Mouse (Mus musculus) limb, embryonic 10.5 days (tissue): ENCODE measurements at regions not wholly inside any gene's neighbourhood (a gene's known extent, or its start where the extent isn't known, plus 50 kb on each side); places are given as distances from the start of the nearest gene placed in this dataset.
A peak's percentile ranks its signal among the peaks of the same experiment; 100 is the strongest.

Experiments used
- DNase-seq: peaks from one replicate; pipeline ENCODE4 v3.0.0-alpha.2; 2017; ENCODE audit warnings: low spot score
- H3K27ac ChIP-seq: fragments of 300-500 bp; sonication (generic); 2 replicates; pipeline ENCODE4 v1.5.1; 2016; ENCODE audit warnings: mild to moderate bottlenecking
- H3K27me3 ChIP-seq: fragments of 300-500 bp; sonication (generic); 2 replicates; pipeline ENCODE4 v1.6.1; 2016; ENCODE audit warnings: low read depth, mild to moderate bottlenecking; ENCODE audit not compliant: poor library complexity, severe bottlenecking
- H3K36me3 ChIP-seq: fragments of 300-500 bp; sonication (generic); 2 replicates; pipeline ENCODE4 v1.6.1; 2016; ENCODE audit warnings: mild to moderate bottlenecking, moderate library complexity
- H3K4me1 ChIP-seq: fragments of 300-500 bp; sonication (generic); 2 replicates; pipeline ENCODE4 v1.6.1; 2016
- H3K4me3 ChIP-seq: fragments of 300-500 bp; sonication (generic); 2 replicates; pipeline ENCODE4 v1.5.1; 2016; ENCODE audit warnings: mild to moderate bottlenecking, moderate library complexity
- H3K9me3 ChIP-seq: fragments of 300-500 bp; sonication (generic); replicated peaks from 2 replicates; pipeline ENCODE4 v1.6.1; 2016; ENCODE audit warnings: mild to moderate bottlenecking
- WGBS: fragments of 180-500 bp; shearing (Covaris S2); methylation state at CpG from one replicate; pipeline ENCODE4 v1.1.7; 2016; 5-methylcytosine and 5-hydroxymethylcytosine counted together

- Histone ChIP-seq H3K9me3 (no peaks in the 10 kb centered on the region), H3K27me3 (no peaks in the 10 kb centered on the region), H3K27ac (no peak overlapping the region), H3K36me3 (no peaks in the 10 kb centered on the region), H3K4me1 (peaks cover 11% of the 10 kb centered on the region), H3K4me3 (no peak overlapping the region)
- WGBS: 62% methylated on average over 5 of the region's 5 CpGs
- DNase-seq: no peak
Measured at GRCm38 (mm10) chr9:116332485-116333118, 157.4 kb upstream of the Tgfbr2 start.

DNA sequence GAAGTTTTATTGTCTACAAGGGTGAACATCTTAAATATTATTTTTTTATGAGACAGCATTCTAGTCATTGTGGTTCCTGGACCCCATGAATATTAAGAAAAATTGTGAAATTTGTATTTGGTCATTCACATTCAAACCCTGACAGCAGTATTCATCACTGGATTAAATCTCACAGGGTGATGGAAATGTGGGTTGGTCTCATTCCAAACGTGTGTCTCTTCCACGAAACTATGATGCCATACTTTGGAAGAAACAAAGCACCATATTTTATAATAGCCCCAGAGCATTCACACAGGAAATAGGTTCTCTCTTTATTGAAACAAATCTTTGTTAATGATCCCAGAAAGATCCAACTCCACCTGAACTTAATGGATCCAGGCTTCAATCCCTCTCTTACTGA lies 156.2 kb upstream of the Tgfbr2 start:
- WGBS: 93% methylated on average over 2 of the region's 2 CpGs
- DNase-seq: no peak
- no peaks in the 10 kb centered on the region for H3K27me3 ChIP-seq

DNA sequence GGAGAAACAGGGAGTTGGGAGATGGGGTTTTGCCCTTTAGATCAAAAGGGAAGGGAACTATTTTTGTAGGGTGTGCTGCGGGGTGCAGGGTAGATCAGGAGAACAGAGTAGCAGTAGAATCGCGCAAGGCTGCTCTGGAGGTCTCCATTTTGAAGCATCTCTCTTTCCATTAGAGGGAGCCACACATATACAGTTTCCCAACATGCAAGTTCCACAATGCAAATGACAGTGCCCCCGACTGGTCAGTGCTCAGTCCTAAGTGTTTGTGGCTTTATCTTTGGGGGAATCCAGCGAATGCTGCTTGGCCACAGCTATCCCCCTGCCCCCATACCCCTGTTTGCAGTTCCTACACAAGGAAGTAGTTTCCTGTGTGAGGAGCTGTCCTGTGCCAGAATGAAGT lies 155.6 kb upstream of the Tgfbr2 start:
- Histone ChIP-seq H3K27me3 (no peaks in the 10 kb centered on the region), H3K36me3 (no peaks in the 10 kb centered on the region), H3K9me3 (no peaks in the 10 kb centered on the region), H3K4me1 (peaks cover 11% of the 10 kb centered on the region), H3K27ac (peak overlapping the region; percentile 9; the same call in 1 of the 2 replicates), H3K4me3 (no peak overlapping the region)
- DNase-seq: no peak
- WGBS: 73% methylated on average over 5 of the region's 5 CpGs

More for the DNA sequence above, 156.2 kb upstream of the Tgfbr2 start:
- H3K27ac ChIP-seq: no peak overlapping the region
- H3K36me3 ChIP-seq: no peaks in the 10 kb centered on the region
- H3K4me1 ChIP-seq: peaks cover 11% of the 10 kb centered on the region
- H3K4me3 ChIP-seq: no peak overlapping the region
- H3K9me3 ChIP-seq: no peaks in the 10 kb centered on the region

DNA sequence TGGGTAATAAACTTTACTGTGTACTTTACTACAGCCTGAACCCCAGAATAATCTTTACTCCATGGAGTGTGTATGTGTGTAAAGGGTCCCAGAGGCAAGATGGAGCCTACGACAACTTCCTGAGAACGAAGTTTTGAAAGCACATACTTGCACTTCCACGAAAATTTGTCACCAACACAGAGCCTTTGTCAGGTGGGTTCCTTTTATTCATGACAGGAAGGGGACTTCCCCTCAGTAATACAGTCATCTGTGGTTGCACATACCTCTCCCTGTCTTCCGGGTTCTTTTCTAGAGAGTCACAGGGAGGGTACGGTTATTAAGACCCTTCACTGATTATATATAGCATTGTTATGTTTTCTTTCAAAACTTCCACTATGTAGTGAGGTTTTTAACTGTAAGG lies 154.0 kb upstream of the Tgfbr2 start:
- Histone ChIP-seq H3K9me3 (no peaks in the 10 kb centered on the region), H3K27me3 (no peaks in the 10 kb centered on the region), H3K4me1 (peaks cover 16% of the 10 kb centered on the region), H3K36me3 (no peaks in the 10 kb centered on the region), H3K4me3 (no peak overlapping the region), H3K27ac (no peak overlapping the region)
- 87% methylated on average over 5 of the region's 5 CpGs for WGBS
- no peak for DNase-seq

GRCm38 (mm10) chr9:116328201-116328600 lies 153.0 kb upstream of the Tgfbr2 start:
- no peaks in the 10 kb centered on the region for H3K36me3 ChIP-seq
- DNase-seq: no peak
- no peak overlapping the region for H3K4me3 ChIP-seq
- H3K4me1 ChIP-seq: peaks cover 16% of the 10 kb centered on the region
- H3K9me3 ChIP-seq: no peaks in the 10 kb centered on the region
- H3K27me3 ChIP-seq: no peaks in the 10 kb centered on the region
- WGBS: 35% methylated on average over 3 of the region's 3 CpGs
- peak overlapping the region; percentile 66; the same call in 1 of the 2 replicates for H3K27ac ChIP-seq

DNA sequence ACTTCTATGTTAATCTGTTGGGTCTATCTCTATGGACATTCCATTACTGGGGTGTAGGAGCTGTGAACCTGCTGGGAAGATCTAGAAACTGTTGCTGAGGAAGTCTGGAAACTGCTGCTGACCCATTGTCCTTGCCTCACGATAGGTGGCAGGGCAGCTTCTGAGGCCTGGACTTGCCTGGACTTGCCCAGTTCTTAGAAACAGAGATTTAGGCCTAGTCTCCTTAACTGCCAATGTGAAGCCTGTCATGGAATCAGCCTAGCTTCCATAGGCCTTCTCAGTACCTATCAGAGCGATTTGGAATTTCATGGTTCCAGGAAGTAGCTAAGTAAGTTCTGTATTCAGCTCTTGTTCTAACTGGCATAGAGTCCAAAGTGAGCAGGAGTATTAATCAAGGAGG lies 151.9 kb upstream of the Tgfbr2 start:
- H3K27ac ChIP-seq: no peak overlapping the region
- H3K4me3 ChIP-seq: no peak overlapping the region
- peaks cover 16% of the 10 kb centered on the region for H3K4me1 ChIP-seq
- no peaks in the 10 kb centered on the region for H3K9me3 ChIP-seq
- 93% methylated on average over 2 of the region's 2 CpGs for WGBS
- no peak for DNase-seq
- no peaks in the 10 kb centered on the region for H3K36me3 ChIP-seq
- no peaks in the 10 kb centered on the region for H3K27me3 ChIP-seq

DNA sequence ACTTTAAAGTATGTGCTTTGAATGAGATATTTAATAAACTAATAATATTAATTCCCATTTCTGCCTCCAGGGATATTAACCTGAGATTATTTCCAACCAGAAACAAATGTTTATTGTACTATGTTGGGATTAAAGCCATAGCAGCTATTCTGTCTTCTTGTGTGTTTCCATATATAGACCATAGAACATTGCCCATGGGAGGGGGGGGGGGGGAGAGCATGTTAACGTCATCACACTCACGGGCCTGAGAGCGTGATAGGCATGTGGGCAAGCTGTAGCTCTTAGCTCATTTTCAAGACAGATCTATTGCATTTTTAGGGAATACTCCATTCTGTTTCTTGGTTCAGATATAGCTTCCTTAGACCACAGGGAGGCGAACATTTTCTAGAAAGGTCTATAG lies 149.8 kb upstream of the Tgfbr2 start:
- Histone ChIP-seq H3K27me3 (no peaks in the 10 kb centered on the region), H3K27ac (no peak overlapping the region), H3K9me3 (no peaks in the 10 kb centered on the region), H3K4me3 (no peak overlapping the region), H3K36me3 (no peaks in the 10 kb centered on the region), H3K4me1 (peaks cover 13% of the 10 kb centered on the region)
- DNase-seq: no peak
- WGBS: 95% methylated on average over 4 of the region's 4 CpGs

DNA sequence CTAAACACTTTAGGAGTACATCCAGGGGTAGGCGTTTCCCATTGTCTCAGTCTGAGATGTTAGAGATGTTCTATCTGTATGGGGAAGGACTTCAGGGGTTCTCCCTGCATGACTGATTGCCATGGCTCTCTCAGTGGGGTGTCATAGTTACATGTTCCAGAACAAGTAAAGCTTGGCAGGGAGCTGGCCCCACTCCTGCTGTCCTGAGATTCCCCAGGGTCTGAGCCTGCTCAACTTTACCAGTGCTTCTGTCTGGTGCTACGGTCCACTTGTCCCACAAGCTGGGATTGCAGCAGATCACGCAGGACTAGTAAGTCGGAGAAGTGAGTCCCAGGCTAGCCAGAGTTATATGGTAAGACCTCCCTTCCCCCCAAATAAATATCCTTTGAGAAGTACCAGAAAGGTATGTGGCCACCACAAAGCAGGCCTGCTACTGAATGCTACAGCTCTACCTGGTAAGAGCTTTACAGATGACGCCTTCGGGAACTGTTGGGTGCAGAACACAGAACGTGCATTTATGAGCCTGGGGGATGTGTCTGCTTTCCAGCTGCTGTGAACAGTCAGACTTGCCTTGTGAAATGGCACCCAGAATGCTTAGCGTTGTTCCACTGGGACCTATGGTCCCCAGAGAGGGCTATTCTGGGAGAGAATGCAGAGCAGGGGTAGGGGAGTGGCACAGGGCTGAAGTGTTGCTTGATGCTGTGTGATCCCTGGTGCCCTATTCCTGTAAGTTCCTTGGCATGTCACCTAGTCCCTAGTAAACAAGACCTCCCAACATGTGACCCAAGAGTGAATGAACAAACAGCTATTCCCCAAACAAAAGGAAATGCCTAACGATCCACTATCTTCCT lies 148.9 kb upstream of the Tgfbr2 start:
- H3K9me3 ChIP-seq: no peaks in the 10 kb centered on the region
- peaks cover 13% of the 10 kb centered on the region for H3K4me1 ChIP-seq
- WGBS: 86% methylated on average over 9 of the region's 9 CpGs
- DNase-seq: no peak
- H3K36me3 ChIP-seq: no peaks in the 10 kb centered on the region
- peak overlapping the region; percentile 48; the same call in 1 of the 2 replicates for H3K27ac ChIP-seq
- H3K27me3 ChIP-seq: no peaks in the 10 kb centered on the region
- no peak overlapping the region for H3K4me3 ChIP-seq

- WGBS: 95% methylated on average over 6 of the region's 6 CpGs
- Histone ChIP-seq H3K9me3 (no peaks in the 10 kb centered on the region), H3K4me3 (no peak overlapping the region), H3K27me3 (no peaks in the 10 kb centered on the region), H3K36me3 (no peaks in the 10 kb centered on the region), H3K4me1 (peaks cover 5% of the 10 kb centered on the region; the same call in 1 of the 2 replicates), H3K27ac (no peak overlapping the region)
- no peak for DNase-seq
Measured at GRCm38 (mm10) chr9:116321908-116322307, 146.7 kb upstream of the Tgfbr2 start.

GRCm38 (mm10) chr9:116319421-116319820 lies 144.3 kb upstream of the Tgfbr2 start:
- WGBS: 86% methylated on average over 3 of the region's 3 CpGs
- peaks cover 3% of the 10 kb centered on the region; the same call in 1 of the 2 replicates for H3K4me1 ChIP-seq
- DNase-seq: no peak
- no peak overlapping the region for H3K4me3 ChIP-seq
- no peaks in the 10 kb centered on the region for H3K9me3 ChIP-seq
- H3K27ac ChIP-seq: no peak overlapping the region
- H3K36me3 ChIP-seq: no peaks in the 10 kb centered on the region
- H3K27me3 ChIP-seq: no peaks in the 10 kb centered on the region

DNA sequence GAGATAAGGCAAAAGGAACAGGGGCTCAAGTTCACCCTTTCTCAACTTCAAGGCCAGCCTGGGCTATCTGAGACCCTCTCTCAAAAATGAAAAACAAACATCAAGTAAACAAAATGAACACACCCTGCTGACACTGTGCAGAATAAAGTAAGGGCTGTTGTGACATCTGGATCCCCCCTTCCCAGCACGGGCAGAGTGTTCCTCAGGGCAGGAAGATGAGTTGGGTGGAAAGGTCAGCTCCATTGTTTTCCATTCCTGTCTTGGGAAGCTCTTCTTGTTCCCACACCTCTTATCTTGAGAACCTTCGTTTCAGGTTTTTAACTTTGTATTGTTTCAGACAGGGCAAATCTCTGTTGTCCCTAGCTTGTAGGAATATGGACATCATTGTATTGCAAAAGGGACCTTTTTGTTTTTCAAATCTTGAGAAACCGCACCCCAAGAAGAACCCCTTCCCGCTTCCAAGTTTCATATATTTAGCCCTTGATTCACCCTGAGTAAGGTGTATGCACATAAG lies 141.5 kb upstream of the Tgfbr2 start:
- Histone ChIP-seq H3K4me1 (no peaks in the 10 kb centered on the region), H3K27ac (no peak overlapping the region), H3K36me3 (no peaks in the 10 kb centered on the region), H3K9me3 (no peaks in the 10 kb centered on the region), H3K27me3 (no peaks in the 10 kb centered on the region), H3K4me3 (no peak overlapping the region)
- WGBS: 83% methylated on average over 4 of the region's 4 CpGs
- no peak for DNase-seq

DNA sequence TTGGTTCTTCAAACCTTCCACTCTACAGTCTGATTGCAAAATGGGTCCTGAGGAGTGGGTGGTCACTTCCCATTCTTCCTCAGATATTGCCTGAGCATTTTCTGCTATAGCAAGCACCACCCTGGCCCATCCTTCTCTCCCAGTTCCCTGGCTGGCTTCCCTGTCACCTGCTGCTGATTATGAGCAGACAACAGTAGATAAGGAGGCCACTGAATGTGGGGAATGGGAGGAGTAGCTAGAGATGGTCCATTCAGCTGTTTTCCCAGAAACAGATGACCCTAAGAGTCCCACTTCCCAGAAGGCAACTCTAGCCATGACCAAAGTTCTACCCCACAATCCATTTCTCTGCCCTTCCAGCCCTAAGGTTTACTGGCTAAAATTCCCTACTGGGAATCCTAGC lies 139.6 kb upstream of the Tgfbr2 start:
- no peaks in the 10 kb centered on the region for H3K36me3 ChIP-seq
- DNase-seq: no peak
- H3K9me3 ChIP-seq: no peaks in the 10 kb centered on the region
- H3K27ac ChIP-seq: no peak overlapping the region
- no peaks in the 10 kb centered on the region for H3K27me3 ChIP-seq
- no peaks in the 10 kb centered on the region for H3K4me1 ChIP-seq
- no peak overlapping the region for H3K4me3 ChIP-seq
